Mouse (Mus musculus): ENCODE measurements around the gene Mindy4.

Mindy4 gene

DNA sequence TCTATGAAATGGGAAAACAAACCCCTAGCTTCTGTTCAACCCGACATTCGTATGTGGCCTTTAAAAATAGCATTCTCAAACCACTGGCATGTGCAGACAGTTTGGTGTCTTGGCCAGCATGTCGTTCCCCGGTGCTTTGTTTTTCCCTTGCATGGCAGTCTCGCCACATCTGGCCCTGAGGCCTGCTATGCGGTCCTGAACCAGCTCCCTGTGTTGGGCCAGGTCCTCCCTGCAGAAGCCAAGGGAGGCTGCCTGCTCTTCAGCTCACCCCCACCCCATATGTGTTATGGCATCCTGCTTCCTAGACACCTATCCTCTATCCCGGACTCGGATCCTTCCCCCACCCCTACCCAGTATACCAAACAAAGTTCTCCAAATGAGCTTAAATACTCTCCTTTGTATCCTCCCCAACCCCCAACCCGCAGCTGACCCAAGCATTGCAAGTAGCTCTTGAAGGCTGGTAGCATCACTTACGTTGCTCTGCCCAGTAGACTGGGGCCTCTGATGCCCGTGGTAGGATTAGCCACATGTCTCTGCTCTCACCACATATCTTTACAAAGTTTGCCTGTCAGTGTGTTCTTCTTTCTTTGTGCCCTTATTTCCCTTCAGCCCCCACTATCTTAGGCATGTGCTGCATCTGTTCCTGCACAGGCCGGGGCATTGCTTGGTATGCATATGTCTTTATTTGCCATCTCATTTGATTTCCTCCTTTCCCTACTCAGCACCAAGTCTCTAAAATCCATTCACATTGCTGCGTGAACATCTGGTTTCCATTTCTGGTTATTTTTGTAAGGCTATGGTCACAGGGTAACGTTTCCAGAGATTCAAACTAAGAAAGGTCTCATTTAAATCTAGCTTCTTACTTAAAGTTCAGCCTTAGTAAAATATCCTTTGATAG, 55.5 kb downstream of the Mindy4 start:
- DNase-seq, result no peak

DNA sequence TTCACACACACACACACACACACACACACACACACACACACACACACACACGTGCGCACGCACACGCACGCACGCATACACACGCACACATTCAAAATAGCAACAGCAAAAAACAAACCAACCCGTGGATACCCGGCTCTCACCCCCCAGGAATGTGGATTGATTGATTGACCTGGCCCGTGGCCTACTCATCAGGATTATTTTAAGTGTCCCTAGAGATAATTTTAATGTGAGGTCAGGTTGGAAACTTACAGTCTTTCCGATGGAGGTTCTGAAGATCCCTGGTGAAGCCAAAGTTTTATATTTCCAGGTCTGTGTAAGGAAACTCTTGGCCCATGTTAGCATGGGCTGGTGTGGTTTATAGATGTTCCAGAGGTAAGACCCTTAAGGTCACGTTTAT, 59.0 kb downstream of the Mindy4 start:
- DNase-seq, result no peak

DNA sequence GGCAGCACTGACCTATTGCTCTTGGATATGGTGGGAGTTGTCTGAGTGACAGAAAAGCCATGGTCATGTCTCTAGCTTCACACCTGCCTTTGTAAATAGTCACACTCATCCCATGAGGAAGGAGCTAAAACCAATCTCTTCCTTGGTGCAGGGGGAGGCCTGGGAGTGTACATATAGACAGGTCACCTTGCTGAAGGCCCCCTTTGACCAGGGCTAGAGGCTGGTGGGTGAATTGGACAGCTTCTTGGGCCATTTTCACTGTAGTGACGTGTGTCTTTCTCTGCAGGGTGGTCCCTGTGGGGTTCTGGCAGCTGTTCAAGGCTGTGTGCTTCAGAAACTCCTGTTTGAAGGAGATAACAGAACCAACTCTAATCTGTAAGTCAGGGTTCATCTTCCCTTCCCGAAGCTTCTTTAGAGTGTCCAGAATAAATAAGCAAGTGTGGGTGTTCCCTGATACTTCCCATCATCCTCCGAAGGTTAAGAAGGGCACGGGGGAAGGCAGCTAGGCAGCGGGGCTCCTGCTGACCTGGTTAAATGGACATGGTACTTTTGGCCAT, 60.4 kb downstream of the Mindy4 start:
- DNase-seq, result peak; percentile 19

DNA sequence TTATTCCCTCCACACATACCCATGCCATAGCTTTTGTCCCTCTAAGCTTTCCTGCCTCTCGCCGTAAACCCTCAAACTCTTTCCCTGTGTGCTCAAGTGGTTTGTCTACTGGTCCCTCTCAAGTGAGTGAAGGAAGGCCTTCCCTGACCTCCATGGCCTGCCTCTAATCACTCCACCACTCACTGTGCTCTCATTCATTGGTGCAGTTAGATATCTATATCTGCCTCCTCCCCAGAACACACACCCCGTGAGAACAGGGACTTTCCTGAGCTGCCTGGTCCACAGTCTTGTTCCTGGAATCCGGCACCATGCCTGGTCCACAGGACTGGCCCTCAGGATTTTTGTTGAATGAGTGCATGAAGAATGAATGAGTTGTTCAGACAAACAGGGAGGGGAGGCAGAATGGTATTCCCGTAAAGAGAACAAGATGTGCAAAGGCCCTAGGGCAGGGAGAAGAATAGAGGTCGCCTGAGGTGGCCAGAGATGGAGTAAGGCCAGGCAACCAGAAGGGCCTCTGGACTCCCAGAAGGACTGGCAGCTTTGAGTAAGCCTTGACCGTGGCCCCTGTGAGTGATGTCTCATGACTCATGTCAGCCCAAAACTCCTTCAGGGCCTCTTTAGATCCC, 61.7 kb downstream of the Mindy4 start:
- DNase-seq, result peak; percentile 16

DNA sequence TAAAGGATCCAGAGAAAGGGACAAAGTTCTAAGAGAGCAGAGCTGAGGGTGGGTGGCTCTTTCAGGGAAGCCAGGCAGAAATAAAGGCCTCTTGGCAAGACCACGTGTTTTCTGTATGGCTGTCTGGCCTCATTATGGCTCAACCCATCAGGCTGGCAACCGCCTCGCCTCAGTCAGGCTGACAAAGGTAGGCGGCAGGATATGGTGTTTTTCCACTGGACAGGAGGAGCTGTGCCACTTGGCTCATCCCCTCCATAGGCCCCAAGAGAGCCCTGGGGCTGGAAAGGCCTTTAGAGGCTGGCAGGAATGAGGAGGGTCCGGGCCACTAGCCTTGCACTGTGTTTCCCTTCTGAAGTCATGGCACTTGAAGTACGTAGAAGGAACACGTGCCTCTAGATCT, 69.8 kb downstream of the Mindy4 start:
- DNase-seq, result peak; percentile 94

DNA sequence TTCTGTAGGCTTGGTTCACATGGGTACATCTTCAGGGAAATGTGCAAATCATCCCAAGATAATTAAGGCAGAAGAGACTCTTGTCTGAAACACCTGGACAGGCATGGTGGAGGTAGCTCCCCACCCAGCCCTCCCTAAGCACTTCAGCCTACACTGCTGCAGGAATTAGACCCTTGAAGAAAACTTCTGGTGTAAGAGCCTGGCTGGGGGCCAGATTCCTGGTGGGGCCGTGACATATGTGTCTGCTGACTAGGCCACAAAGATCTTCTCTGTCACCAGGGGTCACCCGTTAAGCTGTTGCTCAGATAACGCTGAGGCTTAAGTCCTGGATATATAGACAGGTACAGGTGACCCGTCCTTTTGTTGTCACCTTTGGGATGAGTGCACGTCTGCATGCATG, 70.3 kb downstream of the Mindy4 start:
- peak; percentile 78 for DNase-seq

DNA sequence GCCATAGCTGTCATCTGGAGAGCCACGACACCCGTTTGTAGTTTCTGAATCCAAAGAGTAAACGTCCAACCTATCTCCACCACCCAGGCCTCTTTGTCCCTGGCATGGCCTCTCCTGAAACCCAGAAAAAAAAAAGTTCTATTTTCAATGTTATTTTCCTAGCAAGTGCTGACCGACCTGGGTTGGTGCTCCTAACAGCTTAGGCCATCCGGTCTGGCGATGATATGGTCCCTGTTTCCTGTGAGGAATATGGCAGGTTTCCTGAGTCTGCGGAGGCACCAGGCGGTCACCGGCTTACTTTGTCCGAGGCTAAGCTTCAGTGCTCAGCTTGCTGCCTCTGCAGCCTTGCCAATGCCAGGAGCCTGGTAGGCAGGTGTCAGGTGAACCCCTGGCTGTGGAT, 71.8 kb downstream of the Mindy4 start:
- peak; percentile 43 for DNase-seq

DNA sequence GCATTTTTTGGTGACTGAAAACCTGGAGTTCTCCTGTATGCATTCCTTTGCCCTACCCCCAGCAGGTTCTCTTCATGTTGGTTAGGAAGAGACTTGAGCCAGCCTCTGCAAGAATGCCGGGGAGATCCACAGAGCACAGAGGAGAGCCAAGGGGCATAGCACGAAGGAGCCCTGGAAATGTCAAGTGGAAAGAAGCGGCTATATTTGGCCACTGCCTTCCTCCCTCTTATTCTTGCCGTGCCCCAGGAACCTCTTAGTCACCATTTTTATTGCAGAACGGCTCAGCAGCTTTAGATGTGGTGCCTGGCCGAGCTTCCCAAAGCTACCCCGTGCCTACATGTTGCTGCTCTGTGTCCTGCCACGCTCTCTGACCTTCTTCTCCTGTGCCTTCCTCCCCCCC, 72.6 kb downstream of the Mindy4 start:
- DNase-seq, result peak; percentile 43

DNA sequence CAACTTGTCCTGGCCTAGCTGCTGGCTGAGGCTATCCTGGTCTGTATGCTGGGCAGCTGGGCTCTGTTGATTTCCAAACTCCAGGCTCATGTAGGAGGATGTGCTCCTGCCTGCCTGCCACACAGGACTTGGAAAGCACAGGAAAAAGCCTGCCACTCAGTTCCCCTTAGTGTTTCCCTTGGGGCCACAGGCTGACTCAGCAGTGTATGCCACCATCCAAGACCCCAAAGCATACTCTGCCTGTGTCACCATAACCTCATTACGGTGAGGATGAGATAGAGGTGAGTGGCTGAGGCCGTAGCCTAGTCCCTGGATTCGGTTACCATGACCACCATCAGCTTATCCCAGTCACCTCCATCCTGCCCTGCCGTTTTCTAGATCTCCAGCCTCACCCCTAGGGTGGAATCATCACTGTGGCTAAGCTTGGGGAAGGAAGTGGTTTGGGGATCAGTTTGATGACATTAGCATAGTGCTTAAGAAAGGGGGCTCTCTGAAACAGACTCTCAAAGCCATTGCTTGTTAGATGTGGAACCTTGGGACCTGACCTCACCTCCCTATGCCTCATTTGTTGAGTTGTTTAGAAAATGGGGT, 73.6 kb downstream of the Mindy4 start:
- no peak for DNase-seq

DNA sequence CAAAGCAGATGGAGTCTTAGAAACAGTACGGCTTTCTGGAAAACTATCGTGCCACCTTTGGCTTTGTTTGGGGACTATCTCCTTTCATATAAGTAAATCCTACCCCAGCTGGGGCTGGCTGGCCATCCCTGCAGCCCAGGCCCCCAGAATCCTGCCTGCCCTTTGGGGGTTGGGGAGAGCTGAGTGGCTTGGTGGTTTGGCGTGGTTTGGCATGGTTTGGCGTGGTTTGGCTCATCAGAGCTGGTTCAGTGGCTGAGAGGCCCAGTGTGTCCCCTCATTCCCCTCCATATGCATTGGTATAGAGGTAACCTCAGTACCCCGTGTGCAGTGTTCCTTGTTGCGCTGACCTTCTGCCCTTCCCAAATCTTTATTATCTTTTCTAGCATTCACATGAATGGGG, 74.9 kb downstream of the Mindy4 start:
- no peak for DNase-seq

DNA sequence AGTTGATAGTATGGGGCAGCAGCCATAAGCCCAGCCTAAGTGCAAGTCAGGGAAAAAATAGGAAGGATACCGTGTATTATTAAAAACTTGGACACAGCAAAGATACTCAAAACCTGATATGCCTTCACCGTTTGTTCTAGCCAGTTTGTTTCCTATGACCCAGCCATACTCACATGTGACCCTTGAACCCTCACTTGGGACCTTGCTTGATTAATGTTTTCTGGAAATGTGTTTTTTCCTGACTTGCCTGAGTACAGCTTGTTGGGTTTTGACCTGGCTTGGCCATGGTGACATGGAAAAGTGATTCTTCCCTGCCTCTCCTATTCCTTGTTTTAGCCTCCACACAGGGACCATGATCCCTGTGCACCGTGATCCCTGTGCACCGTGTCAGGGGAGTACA, 75.3 kb downstream of the Mindy4 start:
- no peak for DNase-seq

DNA sequence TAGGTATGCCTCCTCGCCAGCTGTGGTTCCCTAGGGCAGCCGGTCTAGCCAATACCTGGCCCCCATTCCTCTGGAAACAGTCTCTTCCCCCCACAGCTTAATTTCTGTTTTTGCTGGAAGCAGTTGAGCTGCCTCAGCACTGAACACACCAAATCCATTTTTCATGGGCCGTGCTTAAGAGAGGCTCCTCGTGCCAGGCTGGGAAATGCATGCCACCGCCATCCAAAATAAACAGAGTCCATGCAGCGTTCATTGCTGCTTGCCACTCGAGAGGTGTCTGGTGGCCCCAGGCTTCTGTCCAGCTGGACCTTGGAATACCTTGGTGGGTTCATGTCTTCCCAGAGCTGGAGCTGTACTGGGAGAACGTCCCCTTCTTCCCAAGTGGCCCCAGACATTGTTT, 77.8 kb downstream of the Mindy4 start:
- no peak for DNase-seq

DNA sequence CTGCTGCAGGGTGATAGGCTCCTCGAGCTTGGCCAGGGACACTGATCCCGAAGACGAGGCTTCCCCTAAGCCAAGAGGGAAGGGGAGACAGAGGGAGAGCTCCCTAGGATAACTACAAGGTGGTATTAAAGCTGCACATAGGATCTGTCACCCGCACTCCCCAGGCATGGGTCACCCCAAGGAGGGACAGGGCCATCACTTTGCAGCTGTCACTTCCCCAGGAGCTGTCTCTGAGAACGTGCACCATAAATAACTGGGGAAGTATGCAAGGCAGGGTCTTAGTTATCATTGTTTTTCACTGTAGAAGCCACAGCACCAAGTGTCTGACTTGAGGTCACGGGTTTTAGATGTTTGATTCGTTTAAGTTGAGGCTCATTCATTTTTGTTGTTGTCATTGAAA, 78.5 kb downstream of the Mindy4 start:
- no peak for DNase-seq

DNA sequence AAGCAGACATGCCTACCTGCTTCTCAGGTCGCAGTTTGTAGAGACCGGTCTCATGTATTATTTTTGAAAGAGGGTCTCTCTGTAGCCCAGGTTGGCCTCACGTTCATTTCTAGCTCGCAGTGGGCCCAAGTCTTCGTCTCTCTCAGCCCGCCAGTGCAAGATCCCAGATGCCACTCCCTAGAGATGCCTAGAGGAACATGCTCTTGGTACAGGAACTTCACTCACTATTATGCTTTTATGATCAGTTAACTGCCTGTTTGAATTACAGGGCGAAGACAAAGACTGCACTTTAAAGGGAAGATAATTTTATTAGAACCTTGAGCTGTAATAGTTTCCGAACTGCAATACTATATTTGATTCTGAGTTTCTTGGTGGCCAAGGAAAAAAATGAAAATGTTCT, 79.2 kb downstream of the Mindy4 start:
- DNase-seq, result no peak

DNA sequence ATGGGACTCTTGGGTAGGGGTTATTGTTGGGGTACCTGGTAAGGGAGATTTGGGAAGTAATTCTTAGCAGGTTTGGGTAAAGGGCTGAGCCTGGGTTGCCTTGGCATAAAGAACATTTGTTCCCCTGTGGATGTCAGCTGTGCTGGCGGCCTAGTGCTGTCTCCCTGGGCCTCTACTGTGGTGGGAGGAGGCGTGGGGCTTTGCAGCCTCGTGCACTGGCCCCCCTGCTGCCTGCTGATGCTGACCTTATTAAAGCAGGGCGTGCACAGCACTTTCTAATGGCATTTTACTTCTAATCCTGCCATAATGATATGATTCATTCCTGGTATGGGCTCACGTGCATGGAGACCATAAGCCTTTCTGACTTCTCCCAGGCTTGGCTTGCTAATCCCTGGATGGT, 82.0 kb downstream of the Mindy4 start:
- no peak for DNase-seq

DNA sequence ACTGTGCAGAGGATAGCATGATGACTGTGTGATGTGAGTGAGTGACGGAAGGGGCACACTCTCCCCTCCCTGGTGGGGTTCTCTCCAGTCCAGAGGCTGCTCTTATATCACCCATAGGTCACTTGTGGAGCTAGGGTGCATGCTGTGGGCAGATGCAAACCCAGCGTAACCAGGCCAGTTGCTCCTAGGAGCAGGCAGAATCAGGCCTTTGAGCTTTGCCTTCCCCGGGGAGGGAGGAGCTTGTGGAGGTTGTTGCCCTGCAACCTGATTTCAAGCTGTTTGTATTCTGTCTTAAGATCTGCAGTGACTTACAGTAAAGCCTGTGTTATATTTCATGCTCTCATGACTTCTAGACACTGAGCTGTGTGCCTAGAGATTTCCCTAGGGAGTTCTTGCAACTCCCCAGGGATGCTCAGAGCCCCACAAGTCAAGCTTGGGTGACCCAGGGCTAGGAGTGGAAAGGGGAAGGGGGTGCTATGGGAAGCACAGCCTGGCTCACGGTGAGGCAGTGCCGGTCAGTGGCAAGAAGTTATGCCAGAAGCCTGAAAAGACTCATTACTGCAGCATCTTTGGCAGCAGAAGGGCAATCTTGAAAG, 84.9 kb downstream of the Mindy4 start:
- DNase-seq, result no peak

DNA sequence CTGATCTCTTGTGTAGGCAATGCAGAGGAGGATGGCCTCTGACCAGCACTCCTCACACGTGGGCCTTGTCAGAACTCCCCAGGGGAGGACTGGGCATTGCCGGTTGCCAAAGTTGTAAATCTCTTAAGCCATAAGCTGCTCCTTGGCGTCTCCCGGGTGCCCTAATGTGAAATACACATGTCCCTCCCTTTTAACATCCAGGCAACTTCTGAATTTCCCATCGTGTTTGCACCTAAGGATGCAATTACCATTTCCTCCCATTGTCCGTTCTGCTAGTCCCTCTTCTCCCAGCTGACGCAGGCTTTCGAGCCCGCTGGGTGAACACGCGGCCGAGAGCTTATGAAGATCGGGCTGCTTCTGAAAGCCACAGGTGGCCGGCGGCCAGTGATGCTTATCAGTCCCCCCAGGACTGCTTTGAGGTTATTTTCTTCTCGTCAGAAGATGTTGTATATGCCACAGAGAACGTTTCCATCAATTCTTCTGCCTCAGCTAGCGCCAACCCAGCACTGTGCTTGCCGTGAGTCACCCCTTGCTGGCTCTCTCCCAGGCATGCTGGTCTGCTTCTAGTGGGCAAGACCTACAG, 91.5 kb downstream of the Mindy4 start:
- DNase-seq, result no peak

DNA sequence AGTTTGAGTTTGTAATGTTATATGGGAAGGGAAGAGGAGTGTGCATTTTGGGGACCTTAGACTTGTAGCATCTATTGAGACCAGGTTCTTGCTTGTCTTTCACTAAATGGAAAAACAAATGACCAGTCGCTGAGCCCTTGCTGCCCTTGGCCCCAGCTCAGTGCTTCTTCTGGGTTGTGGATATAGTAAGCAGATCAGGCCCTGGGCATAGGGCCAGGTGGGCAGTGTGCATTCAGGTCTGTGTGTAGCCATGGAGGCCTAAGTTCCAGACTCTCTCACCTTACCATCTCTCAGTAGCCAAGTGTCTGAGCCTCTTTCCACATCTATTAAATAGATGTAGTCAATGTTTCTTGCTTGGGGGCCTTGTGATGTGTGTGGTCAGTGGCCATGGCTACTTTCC, 92.1 kb downstream of the Mindy4 start:
- DNase-seq, result no peak

DNA sequence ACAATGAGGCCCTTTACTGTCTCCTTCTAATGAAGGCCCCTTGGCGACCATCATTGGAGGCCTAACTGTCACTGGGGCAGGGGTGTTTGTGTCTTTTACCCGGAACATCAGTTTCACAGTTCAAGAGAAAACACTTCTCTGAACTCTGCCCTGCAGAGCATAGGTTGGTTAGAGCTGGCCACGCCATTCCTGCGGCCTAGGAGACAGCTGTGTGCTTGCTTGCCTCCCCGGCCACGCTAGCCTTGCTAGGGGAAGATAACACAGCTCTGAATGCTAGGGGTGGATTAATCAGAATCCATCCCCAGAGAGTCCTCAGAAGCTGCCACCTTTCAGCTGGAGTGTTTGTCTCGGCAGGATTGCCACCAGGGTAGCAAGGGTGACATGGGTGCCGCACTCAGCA, 96.3 kb downstream of the Mindy4 start:
- no peak for DNase-seq

DNA sequence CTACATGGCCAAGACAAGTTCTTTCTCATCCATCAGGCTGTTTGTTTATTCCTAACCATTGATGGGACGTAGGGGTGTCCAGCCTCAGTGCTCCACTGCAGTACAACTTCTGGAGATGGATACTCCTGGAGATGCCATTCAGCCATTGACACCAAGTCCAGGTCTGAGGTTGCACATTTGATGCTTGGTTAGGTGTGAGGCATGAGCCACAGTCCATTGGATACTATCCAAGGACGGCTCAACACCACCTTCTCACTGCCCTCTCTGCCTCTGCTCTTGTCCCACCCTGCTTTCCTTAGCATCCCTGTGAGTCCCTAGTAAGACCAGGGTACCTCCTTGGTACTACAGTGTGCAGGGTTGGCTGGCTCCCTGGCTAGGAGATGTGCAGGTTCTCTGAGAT, 96.7 kb downstream of the Mindy4 start:
- no peak for DNase-seq

DNA sequence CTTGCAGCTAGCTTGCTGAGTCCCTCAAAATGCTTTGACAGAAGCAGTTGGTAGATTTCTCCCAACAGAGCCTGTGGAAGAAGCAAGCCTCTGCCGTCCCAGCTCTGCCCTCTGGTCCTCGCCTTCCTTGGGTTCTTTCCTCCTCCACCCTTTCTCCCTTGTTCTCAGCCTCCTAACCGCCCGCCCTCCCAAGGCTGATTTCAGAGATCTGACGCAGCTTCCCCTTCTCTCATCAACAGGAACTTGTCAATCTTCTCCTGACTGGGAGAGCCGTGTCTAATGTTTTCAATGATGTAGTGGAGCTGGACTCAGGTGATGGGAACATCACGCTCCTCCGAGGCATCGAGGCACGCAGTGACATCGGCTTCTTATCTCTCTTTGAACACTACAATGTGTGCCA, 97.5 kb downstream of the Mindy4 start:
- DNase-seq, result no peak

DNA sequence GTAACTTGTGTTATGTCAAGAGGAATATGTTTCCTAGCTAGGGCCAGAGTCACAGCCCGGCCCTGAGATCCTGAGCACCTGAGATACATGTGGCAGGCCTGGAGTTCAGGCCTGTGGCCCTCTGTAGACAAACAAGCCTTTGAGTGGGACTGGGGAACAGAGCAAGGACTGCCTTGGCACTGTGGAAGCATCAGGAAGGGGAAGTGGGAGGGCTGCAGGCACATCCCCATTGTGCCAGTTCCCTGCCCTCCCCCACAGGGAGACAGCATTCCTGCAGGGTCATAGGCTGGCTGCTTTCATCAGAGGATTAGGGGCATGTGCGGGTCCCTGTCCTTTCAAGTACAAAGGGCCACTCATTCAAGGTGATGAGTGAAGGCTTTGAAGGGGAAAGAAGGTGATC, 107.0 kb downstream of the Mindy4 start:
- no peak for DNase-seq

DNA sequence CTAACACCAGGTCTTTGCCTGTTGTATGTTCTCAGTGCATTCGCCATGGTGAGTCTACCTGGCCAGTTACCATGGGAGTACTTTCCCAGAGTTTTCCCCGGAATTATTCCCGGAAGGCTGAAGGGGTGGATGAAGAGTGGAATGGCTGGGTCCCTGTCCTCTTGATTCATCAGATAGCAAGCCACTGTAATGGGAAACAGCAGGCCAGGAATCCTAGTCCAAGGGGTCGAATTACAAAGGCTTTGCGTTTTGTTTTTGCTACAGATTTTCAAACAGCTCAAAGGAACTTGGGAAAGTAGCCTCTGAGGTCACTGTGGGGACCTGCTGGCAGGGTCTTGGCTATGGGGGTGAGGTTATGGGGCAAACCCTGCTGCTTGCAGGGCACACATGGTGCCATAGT, 108.8 kb downstream of the Mindy4 start:
- no peak for DNase-seq
